Mouse (Mus musculus): ENCODE measurements at regions not wholly inside any gene's neighbourhood (a gene's known extent, or its start where the extent isn't known, plus 50 kb on each side); places are given as distances from the start of the nearest gene placed in this dataset.

GRCm38 (mm10) chr14:72886935-72887369 is 162.0 kb downstream of the Cysltr2 start:
- 47% methylated on average over 12 of the region's 12 CpGs for WGBS
- no peaks in the 10 kb centered on the region for H3K36me3 ChIP-seq (ENCODE audit: control insufficient read depth, insufficient read depth, low read length)
- no peak overlapping the region for H3K4me3 ChIP-seq (replicated peaks; ENCODE audit: low read length)
- ATAC-seq (ENCODE audit: low FRiP score, low read depth) (peak; percentile 37; the same call in 1 of the 2 replicates), DNase-seq (ENCODE audit: low spot score) (no peak)
- no peaks in the 10 kb centered on the region for H3K27me3 ChIP-seq (ENCODE audit: control insufficient read depth, insufficient read depth, low read length)
- no peak overlapping the region for H3K4me2 ChIP-seq (replicated peaks; ENCODE audit: low read depth, low read length, severe bottlenecking)
- H3K4me1 ChIP-seq (ENCODE audit: control insufficient read depth, insufficient read depth, low read length), result no peaks in the 10 kb centered on the region
- TF ChIP-seq POLR2A (IDR thresholded peaks at IDR 0.05; ENCODE audit: borderline replicate concordance, extremely low read depth, insufficient read depth, insufficient read length), result no peak
- no peak overlapping the region for H3K27ac ChIP-seq (replicated peaks; ENCODE audit: low read depth, low read length)
- H3K9ac ChIP-seq (ENCODE audit: low read depth, low read length, severe bottlenecking), result no peak overlapping the region
- H3K9me3 ChIP-seq (ENCODE audit: control insufficient read depth, low read length), result no peaks in the 10 kb centered on the region

GRCm38 (mm10) chr14:72885824-72886223 is 163.1 kb downstream of the Cysltr2 start:
- ATAC-seq (ENCODE audit: low FRiP score, low read depth) (no peak), DNase-seq (ENCODE audit: low spot score) (no peak)
- Histone ChIP-seq H3K4me2 (replicated peaks; ENCODE audit: low read depth, low read length, severe bottlenecking) (no peak overlapping the region), H3K27ac (replicated peaks; ENCODE audit: low read depth, low read length) (no peak overlapping the region), H3K27me3 (ENCODE audit: control insufficient read depth, insufficient read depth, low read length) (no peaks in the 10 kb centered on the region), H3K9me3 (ENCODE audit: control insufficient read depth, low read length) (no peaks in the 10 kb centered on the region), H3K36me3 (ENCODE audit: control insufficient read depth, insufficient read depth, low read length) (no peaks in the 10 kb centered on the region), H3K4me3 (replicated peaks; ENCODE audit: low read length) (no peak overlapping the region), H3K4me1 (ENCODE audit: control insufficient read depth, insufficient read depth, low read length) (no peaks in the 10 kb centered on the region), H3K9ac (ENCODE audit: low read depth, low read length, severe bottlenecking) (no peak overlapping the region)
- 63% methylated on average over 4 of the region's 4 CpGs for WGBS
- TF ChIP-seq POLR2A (IDR thresholded peaks at IDR 0.05; ENCODE audit: borderline replicate concordance, extremely low read depth, insufficient read depth, insufficient read length), result no peak

DNA sequence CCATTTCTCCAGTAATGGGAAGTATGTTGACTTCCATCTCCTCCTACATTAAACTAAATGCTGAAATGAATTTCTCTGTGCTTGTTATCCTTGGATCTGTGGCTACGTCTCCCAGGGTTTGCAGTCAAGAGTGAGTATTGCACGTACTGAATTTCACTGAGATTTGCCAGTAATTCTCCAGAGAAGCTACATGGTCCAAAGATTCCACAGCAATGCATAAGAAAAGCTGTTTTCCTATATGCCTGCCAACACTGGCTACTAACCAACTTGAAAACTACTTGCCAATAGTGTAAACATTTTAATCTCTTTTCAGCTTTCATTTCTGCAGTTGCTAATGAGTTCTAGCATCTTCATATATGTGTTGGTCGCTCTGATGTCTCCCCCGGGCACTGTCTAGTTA is 164.4 kb downstream of the Cysltr2 start:
- no peaks in the 10 kb centered on the region for H3K4me1 ChIP-seq (ENCODE audit: control insufficient read depth, insufficient read depth, low read length)
- WGBS, result 73% methylated on average over 4 of the region's 4 CpGs
- H3K4me3 ChIP-seq (replicated peaks; ENCODE audit: low read length), result no peak overlapping the region
- no peak overlapping the region for H3K27ac ChIP-seq (replicated peaks; ENCODE audit: low read depth, low read length)
- TF ChIP-seq POLR2A (IDR thresholded peaks at IDR 0.05; ENCODE audit: borderline replicate concordance, extremely low read depth, insufficient read depth, insufficient read length), result no peak
- no peaks in the 10 kb centered on the region for H3K36me3 ChIP-seq (ENCODE audit: control insufficient read depth, insufficient read depth, low read length)
- H3K27me3 ChIP-seq (ENCODE audit: control insufficient read depth, insufficient read depth, low read length), result no peaks in the 10 kb centered on the region
- H3K4me2 ChIP-seq (replicated peaks; ENCODE audit: low read depth, low read length, severe bottlenecking), result no peak overlapping the region
- peak; percentile 52 for DNase-seq (ENCODE audit: low spot score)
- no peak overlapping the region for H3K9ac ChIP-seq (ENCODE audit: low read depth, low read length, severe bottlenecking)
- H3K9me3 ChIP-seq (ENCODE audit: control insufficient read depth, low read length), result no peaks in the 10 kb centered on the region
- no peak for ATAC-seq (ENCODE audit: low FRiP score, low read depth)

DNA sequence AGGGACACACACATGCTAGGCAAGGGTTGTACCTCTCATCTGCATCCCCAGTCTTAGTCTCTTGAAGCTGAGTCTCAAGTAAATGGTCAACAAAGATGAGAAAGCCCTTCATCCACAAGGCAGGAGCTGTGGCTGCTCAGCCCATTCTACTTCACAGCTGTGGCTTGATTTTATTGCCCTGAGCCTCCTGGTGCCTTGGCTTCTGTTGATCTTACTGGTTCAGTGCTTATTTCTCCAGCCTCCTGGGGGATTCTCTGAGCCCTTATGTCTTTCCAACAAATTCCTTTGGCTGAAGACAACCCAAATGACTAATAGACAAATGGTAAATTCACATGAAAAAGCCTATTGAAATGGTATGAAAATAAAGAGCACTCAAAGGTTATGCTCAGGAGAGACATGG is 167.3 kb upstream of the Fndc3a start:
- Histone ChIP-seq H3K4me3 (replicated peaks; ENCODE audit: low read length) (no peak overlapping the region), H3K4me2 (replicated peaks; ENCODE audit: low read depth, low read length, severe bottlenecking) (no peak overlapping the region), H3K27me3 (ENCODE audit: control insufficient read depth, insufficient read depth, low read length) (no peaks in the 10 kb centered on the region), H3K9ac (ENCODE audit: low read depth, low read length, severe bottlenecking) (no peak overlapping the region), H3K4me1 (ENCODE audit: control insufficient read depth, insufficient read depth, low read length) (no peaks in the 10 kb centered on the region), H3K27ac (replicated peaks; ENCODE audit: low read depth, low read length) (no peak overlapping the region), H3K36me3 (ENCODE audit: control insufficient read depth, insufficient read depth, low read length) (no peaks in the 10 kb centered on the region), H3K9me3 (ENCODE audit: control insufficient read depth, low read length) (no peaks in the 10 kb centered on the region)
- ATAC-seq (ENCODE audit: low FRiP score, low read depth) (no peak), DNase-seq (ENCODE audit: low spot score) (no peak)
- TF ChIP-seq POLR2A (IDR thresholded peaks at IDR 0.05; ENCODE audit: borderline replicate concordance, extremely low read depth, insufficient read depth, insufficient read length), result no peak

- DNase-seq (ENCODE audit: low spot score) (no peak), ATAC-seq (ENCODE audit: low FRiP score, low read depth) (no peak)
- Histone ChIP-seq H3K27ac (replicated peaks; ENCODE audit: low read depth, low read length) (no peak overlapping the region), H3K27me3 (ENCODE audit: control insufficient read depth, insufficient read depth, low read length) (no peaks in the 10 kb centered on the region), H3K4me3 (replicated peaks; ENCODE audit: low read length) (no peak overlapping the region), H3K4me2 (replicated peaks; ENCODE audit: low read depth, low read length, severe bottlenecking) (no peak overlapping the region), H3K36me3 (ENCODE audit: control insufficient read depth, insufficient read depth, low read length) (no peaks in the 10 kb centered on the region), H3K9me3 (ENCODE audit: control insufficient read depth, low read length) (no peaks in the 10 kb centered on the region), H3K9ac (ENCODE audit: low read depth, low read length, severe bottlenecking) (no peak overlapping the region), H3K4me1 (ENCODE audit: control insufficient read depth, insufficient read depth, low read length) (no peaks in the 10 kb centered on the region; the same call in 1 of the 2 replicates)
- WGBS, result 80% methylated on average over 3 of the region's 3 CpGs
- no peak for TF ChIP-seq POLR2A (IDR thresholded peaks at IDR 0.05; ENCODE audit: borderline replicate concordance, extremely low read depth, insufficient read depth, insufficient read length)
These were observed 163.7 kb upstream of the Fndc3a start for GRCm38 (mm10) chr14:72873494-72873893.

Measured in limb, embryonic 14.5 days (tissue).